Mouse (Mus musculus) spleen, adult 2 months (tissue): ENCODE measurements around the gene Mrtfb.
"Not testable (repeated sequence)": the region's sequence is repeated elsewhere in the genome, so short reads cannot be mapped to it uniquely, and the experiment has no call there.

ENCODE experiments used
- CTCF ChIP-seq: fragments of 200-500 bp; IDR thresholded peaks from 2 replicates; pipeline ENCODE4 v1.5.1; 2011; ENCODE audit warnings: mild to moderate bottlenecking, inconsistent platforms; ENCODE audit not compliant: insufficient read depth, insufficient read length, insufficient replicate concordance; ENCODE audit errors: extremely low read depth
- POLR2A ChIP-seq: fragments of 200-500 bp; IDR thresholded peaks from 2 replicates; pipeline ENCODE4 v1.6.1; 2011; ENCODE audit warnings: low read depth, low read length, inconsistent platforms

GRCm38 (mm10) chr16:13286425-13286824 lies 30.1 kb downstream of the Mrtfb start:
- not testable (repeated sequence) for TF ChIP-seq POLR2A, CTCF
